Mouse (Mus musculus) neural tube, embryonic 14.5 days (tissue): ENCODE measurements at regions not wholly inside any gene's neighbourhood (a gene's known extent, or its start where the extent isn't known, plus 50 kb on each side); places are given as distances from the start of the nearest gene placed in this dataset.

Source experiments
- ATAC-seq: fragments of 200-750 bp; cut with Nextera tagmentation; 2 replicates; pipeline ENCODE4 v1.8.0; 2017; ENCODE audit warnings: low read depth, mild to moderate bottlenecking, moderate TSS enrichment, moderate library complexity
- H3K27ac ChIP-seq: fragments of 300-500 bp; sonication (generic); 2 replicates; pipeline ENCODE4 v1.5.1; 2014; ENCODE audit warnings: low read depth, mild to moderate bottlenecking, control low read depth, low read length, moderate library complexity, mixed read lengths
- H3K27me3 ChIP-seq: fragments of 300-500 bp; sonication (generic); 2 replicates; pipeline ENCODE4 v1.6.1; 2014; ENCODE audit warnings: low read length; ENCODE audit not compliant: control insufficient read depth, insufficient read depth
- H3K36me3 ChIP-seq: fragments of 300-500 bp; sonication (generic); 2 replicates; pipeline ENCODE4 v1.6.1; 2014; ENCODE audit warnings: low read length, mixed read lengths; ENCODE audit not compliant: control insufficient read depth, insufficient read depth
- H3K4me1 ChIP-seq: fragments of 300-500 bp; sonication (generic); 2 replicates; pipeline ENCODE4 v1.6.1; 2014; ENCODE audit warnings: low read length; ENCODE audit not compliant: control insufficient read depth, insufficient read depth
- H3K4me2 ChIP-seq: fragments of 300-500 bp; sonication (generic); 2 replicates; pipeline ENCODE4 v1.6.1; 2014; ENCODE audit warnings: mild to moderate bottlenecking, low read depth, low read length, control low read depth
- H3K4me3 ChIP-seq: fragments of 300-500 bp; sonication (generic); 2 replicates; pipeline ENCODE4 v1.5.1; 2014; ENCODE audit warnings: low read depth, low read length, control low read depth, mixed read lengths
- H3K9ac ChIP-seq: fragments of 300-500 bp; sonication (generic); replicated peaks from 2 replicates; pipeline ENCODE4 v1.6.1; 2014; ENCODE audit warnings: low read depth, mild to moderate bottlenecking, control low read depth, low read length, mixed read lengths
- H3K9me3 ChIP-seq: fragments of 300-500 bp; sonication (generic); 2 replicates; pipeline ENCODE4 v1.6.1; 2016; ENCODE audit warnings: low read length; ENCODE audit not compliant: control insufficient read depth
- WGBS: fragments of 180-500 bp; shearing (Covaris S2); extraction: QIAGEN DNeasy Blood & Tissue Kit; methylation state at CpG from one replicate; pipeline ENCODE4 v1.1.7; 2014; 5-methylcytosine and 5-hydroxymethylcytosine counted together

- no peaks in the 10 kb centered on the region for H3K36me3 ChIP-seq
- H3K4me3 ChIP-seq: no peak overlapping the region
- H3K27me3 ChIP-seq: no peaks in the 10 kb centered on the region
- no peak overlapping the region for H3K9ac ChIP-seq
- WGBS: 83% methylated on average over 4 of the region's 4 CpGs
- H3K27ac ChIP-seq: no peak overlapping the region
- H3K4me2 ChIP-seq: no peak overlapping the region
- peaks cover 22% of the 10 kb centered on the region for H3K4me1 ChIP-seq
- no peak for ATAC-seq
- no peaks in the 10 kb centered on the region for H3K9me3 ChIP-seq
Observed at GRCm38 (mm10) chr1:42541991-42542390, 153.6 kb upstream of the Pou3f3 start.

- H3K27ac ChIP-seq: no peak overlapping the region
- no peak overlapping the region for H3K4me3 ChIP-seq
- H3K9ac ChIP-seq: no peak overlapping the region
- H3K4me1 ChIP-seq: peaks cover 22% of the 10 kb centered on the region
- ATAC-seq: no peak
- H3K27me3 ChIP-seq: no peaks in the 10 kb centered on the region
- WGBS: 45% methylated on average over 15 of the region's 15 CpGs
- H3K36me3 ChIP-seq: no peaks in the 10 kb centered on the region
- no peak overlapping the region for H3K4me2 ChIP-seq
- H3K9me3 ChIP-seq: no peaks in the 10 kb centered on the region
Observed at GRCm38 (mm10) chr1:42542846-42543549, 152.6 kb upstream of the Pou3f3 start.

- Histone ChIP-seq H3K9me3 (no peaks in the 10 kb centered on the region), H3K27me3 (no peaks in the 10 kb centered on the region), H3K4me1 (peaks cover 5% of the 10 kb centered on the region), H3K9ac (no peak overlapping the region), H3K36me3 (no peaks in the 10 kb centered on the region), H3K4me2 (no peak overlapping the region), H3K27ac (no peak overlapping the region), H3K4me3 (no peak overlapping the region)
- 91% methylated on average over 3 of the region's 3 CpGs for WGBS
- no peak for ATAC-seq
Observed at GRCm38 (mm10) chr1:42546879-42547278, 148.7 kb upstream of the Pou3f3 start.

GRCm38 (mm10) chr1:42557301-42557700 lies 138.3 kb upstream of the Pou3f3 start:
- no peaks in the 10 kb centered on the region for H3K4me1 ChIP-seq
- ATAC-seq: no peak
- 91% methylated on average over 2 of the region's 2 CpGs for WGBS

GRCm38 (mm10) chr1:42567640-42568039 lies 127.9 kb upstream of the Pou3f3 start:
- H3K4me3 ChIP-seq: no peak overlapping the region
- H3K9me3 ChIP-seq: no peaks in the 10 kb centered on the region
- no peak overlapping the region for H3K9ac ChIP-seq
- no peaks in the 10 kb centered on the region for H3K36me3 ChIP-seq
- WGBS: 92% methylated on average over 6 of the region's 6 CpGs
- ATAC-seq: no peak
- no peaks in the 10 kb centered on the region for H3K4me1 ChIP-seq
- H3K27ac ChIP-seq: no peak overlapping the region
- H3K4me2 ChIP-seq: no peak overlapping the region
- H3K27me3 ChIP-seq: no peaks in the 10 kb centered on the region

More at GRCm38 (mm10) chr1:42557301-42557700, 138.3 kb upstream of the Pou3f3 start:
- Histone ChIP-seq H3K27me3 (no peaks in the 10 kb centered on the region), H3K27ac (no peak overlapping the region), H3K9me3 (no peaks in the 10 kb centered on the region), H3K9ac (no peak overlapping the region), H3K36me3 (no peaks in the 10 kb centered on the region), H3K4me3 (no peak overlapping the region), H3K4me2 (no peak overlapping the region)

GRCm38 (mm10) chr1:42585191-42585590 lies 110.4 kb upstream of the Pou3f3 start:
- Histone ChIP-seq H3K27ac (no peak overlapping the region), H3K4me2 (no peak overlapping the region), H3K4me1 (no peaks in the 10 kb centered on the region), H3K36me3 (no peaks in the 10 kb centered on the region), H3K27me3 (no peaks in the 10 kb centered on the region), H3K9ac (no peak overlapping the region), H3K9me3 (no peaks in the 10 kb centered on the region), H3K4me3 (no peak overlapping the region)
- WGBS: 97% methylated on average over 3 of the region's 3 CpGs
- ATAC-seq: no peak

- no peak overlapping the region for H3K27ac ChIP-seq
- 42% methylated on average over 10 of the region's 10 CpGs for WGBS
- no peaks in the 10 kb centered on the region for H3K27me3 ChIP-seq
- H3K4me3 ChIP-seq: no peak overlapping the region
- no peaks in the 10 kb centered on the region for H3K4me1 ChIP-seq
- no peaks in the 10 kb centered on the region for H3K36me3 ChIP-seq
- ATAC-seq: no peak
- H3K9ac ChIP-seq: no peak overlapping the region
- no peak overlapping the region for H3K4me2 ChIP-seq
- no peaks in the 10 kb centered on the region for H3K9me3 ChIP-seq
Observed at GRCm38 (mm10) chr1:42588499-42588898, 107.1 kb upstream of the Pou3f3 start.

GRCm38 (mm10) chr1:42589442-42589841 lies 106.1 kb upstream of the Pou3f3 start:
- H3K9ac ChIP-seq: no peak overlapping the region
- H3K4me1 ChIP-seq: no peaks in the 10 kb centered on the region
- H3K27me3 ChIP-seq: no peaks in the 10 kb centered on the region
- no peak for ATAC-seq
- no peaks in the 10 kb centered on the region for H3K36me3 ChIP-seq
- H3K27ac ChIP-seq: no peak overlapping the region
- H3K4me3 ChIP-seq: no peak overlapping the region
- no peaks in the 10 kb centered on the region for H3K9me3 ChIP-seq
- WGBS: 43% methylated on average over 7 of the region's 7 CpGs
- no peak overlapping the region for H3K4me2 ChIP-seq

- Histone ChIP-seq H3K4me2 (no peak overlapping the region), H3K4me3 (no peak overlapping the region), H3K4me1 (no peaks in the 10 kb centered on the region), H3K36me3 (no peaks in the 10 kb centered on the region), H3K9me3 (no peaks in the 10 kb centered on the region), H3K27ac (no peak overlapping the region), H3K27me3 (no peaks in the 10 kb centered on the region), H3K9ac (no peak overlapping the region)
- 63% methylated on average over 1 of the region's 1 CpGs for WGBS
- ATAC-seq: no peak
Observed at GRCm38 (mm10) chr1:42591855-42592254, 103.7 kb upstream of the Pou3f3 start.
